Mouse (Mus musculus) ES-E14 (cell line): Measurements from ENCODE around the gene Lbhd1. TPM values are rescaled to one million over a fixed set of nuclear protein-coding genes. Genes with fewer than 3 reads are reported as not detected.
"Not testable (repeated sequence)": the region's sequence is repeated elsewhere in the genome, so short reads cannot be mapped to it uniquely, and the experiment has no call there.

Source experiments
- DNase-seq: peaks from one replicate; pipeline ENCODE4 v3.0.0-alpha.2; 2013; ENCODE audit warnings: low read depth, low spot score
- H3K27ac ChIP-seq: 2 replicates; pipeline ENCODE4 v1.5.1; 2012; ENCODE audit warnings: low read depth, mild to moderate bottlenecking, low read length, moderate library complexity, mixed read lengths; ENCODE audit not compliant: poor library complexity, insufficient read depth, severe bottlenecking
- H3K36me3 ChIP-seq: 2 replicates; pipeline ENCODE4 v1.6.1; 2012; ENCODE audit warnings: mild to moderate bottlenecking, low read length, moderate library complexity, mixed read lengths; ENCODE audit not compliant: control insufficient read depth, poor library complexity, insufficient read depth, severe bottlenecking
- H3K4me1 ChIP-seq, 2 experiments: fragments of 150-350 bp in 1 of 2; sonication (generic) in 1 of 2; 2 replicates each; pipeline ENCODE4 v1.6.1; 2012; ENCODE audit warnings: low read length in 2 of 2, mild to moderate bottlenecking in 1 of 2, mixed read lengths in 1 of 2; ENCODE audit not compliant: control insufficient read depth in 2 of 2, insufficient read depth in 2 of 2, poor library complexity in 1 of 2
- H3K4me3 ChIP-seq, 2 experiments: fragments of 150-350 bp in 1 of 2; sonication (generic) in 1 of 2; 2 replicates each; pipeline ENCODE4 v1.5.1; 2012; ENCODE audit warnings: low read length in 2 of 2, low read depth in 1 of 2, mild to moderate bottlenecking in 1 of 2, mixed read lengths in 1 of 2; ENCODE audit not compliant: insufficient read depth in 1 of 2, poor library complexity in 1 of 2, severe bottlenecking in 1 of 2
- H3K9ac ChIP-seq: 2 replicates; pipeline ENCODE4 v1.6.1; 2012; ENCODE audit warnings: low read depth, mild to moderate bottlenecking, low read length, mixed read lengths; ENCODE audit not compliant: poor library complexity, insufficient read depth, severe bottlenecking
- H3K9me3 ChIP-seq: fragments of 150-350 bp; sonication (generic); 2 replicates; pipeline ENCODE4 v1.6.1; 2012; ENCODE audit warnings: low read depth, mild to moderate bottlenecking, low read length; ENCODE audit not compliant: control insufficient read depth, insufficient read depth
- CHD2 ChIP-seq: IDR thresholded peaks from 2 replicates; pipeline ENCODE4 v1.6.1; 2014; ENCODE audit warnings: mild to moderate bottlenecking, low read depth, low read length, inconsistent platforms
- HCFC1 ChIP-seq: IDR thresholded peaks from 2 replicates; pipeline ENCODE4 v1.6.1; 2012; ENCODE audit warnings: low read length, inconsistent platforms, borderline replicate concordance; ENCODE audit not compliant: insufficient read depth
- MAFK ChIP-seq: IDR thresholded peaks from 2 replicates; pipeline ENCODE4 v1.6.1; 2014; ENCODE audit warnings: mild to moderate bottlenecking, low read depth, low read length, inconsistent platforms; ENCODE audit not compliant: insufficient read depth
- ZC3H11A ChIP-seq: IDR thresholded peaks from 2 replicates; pipeline ENCODE4 v1.6.1; 2012; ENCODE audit warnings: low read depth, mild to moderate bottlenecking, inconsistent platforms, low read length, borderline replicate concordance
- ZNF384 ChIP-seq: IDR thresholded peaks from 2 replicates; pipeline ENCODE4 v1.6.1; 2012; ENCODE audit warnings: low read depth, low read length, inconsistent platforms
- in situ Hi-C, 2 experiments: fragments of 600-800 bp; cut with MboI; formaldehyde crosslinking; loops; one replicate each; pipeline ENCODE4 v1.15.1; 2025; ENCODE audit warnings: low sequenced_read_pairs in 2 of 2, inconsistent platforms in 1 of 2; ENCODE audit not compliant: unreplicated experiment in 2 of 2
- total RNA-seq: library from RNA; depleted of rRNA; stranded (reverse); fragments of 300-350 nt; gene quantifications from 2 replicates; pipeline ENCODE4 v1.2.3, GENCODE M21; 2012

The Lbhd1 gene
- total RNA-seq, 1 experiment, result 14.3 TPM

GRCm38 (mm10) chr19:8870381-8870780 lies 13.2 kb upstream of the Lbhd1 start:
- peak; percentile 80 for TF ChIP-seq ZNF384
- Histone ChIP-seq H3K36me3 (peaks cover 22% of the 10 kb centered on the region), H3K4me3 (peak overlapping the region in 1 of 2 experiments; percentile 91; a peak in 1 of 4 replicates)
- H3K9me3 ChIP-seq, H3K4me1 ChIP-seq, H3K27ac ChIP-seq, DNase-seq, H3K9ac ChIP-seq: not testable (repeated sequence)
- in situ Hi-C loops, result loop anchor here in 1 of 2 experiments (25.0 kb wide), 1 partner anchor 217 kb away; the partner anchor contains the start of gene Scgb1a1

- TF ChIP-seq ZC3H11A (no peak), ZNF384 (no peak), MAFK (no peak), HCFC1 (no peak), CHD2 (no peak)
- peak overlapping the region; percentile 88 for H3K27ac ChIP-seq
- in situ Hi-C loops, result loop anchor here in 1 of 2 experiments (25.0 kb wide), 1 partner anchor 216 kb away; the partner anchor contains the start of gene Scgb1a1
Observed at GRCm38 (mm10) chr19:8870838-8871237, 12.7 kb upstream of the Lbhd1 start.

GRCm38 (mm10) chr19:8871267-8872186 lies 12.0 kb upstream of the Lbhd1 start, which contains the start of gene Ubxn1:
Ubxn1 (plus strand) TSS chr19:8871496.
- Histone ChIP-seq H3K9me3 (no peaks in the 10 kb centered on the region), H3K9ac (peak within 1 kb of the TSS; percentile 98), H3K36me3 (peaks cover 25% of the 10 kb centered on the region), H3K4me1 (no peaks in the 10 kb centered on the region; a peak in 2 of 4 replicates), H3K27ac (peak within 1 kb of the TSS; percentile 88), H3K4me3 (peak within 1 kb of the TSS; percentile 91 to 95)
- peak; percentile 99 for DNase-seq
- in situ Hi-C loops, result loop anchor here in 1 of 2 experiments (25.0 kb wide), 1 partner anchor 216 kb away; the partner anchor contains the start of gene Scgb1a1
- TF ChIP-seq MAFK (no peak), CHD2 (no peak), ZC3H11A (no peak), ZNF384 (0 out of 2 replicates have a peak, but pooled peaks have one; percentile 12), HCFC1 (peak; percentile 83)

More at GRCm38 (mm10) chr19:8870838-8871237, 12.7 kb upstream of the Lbhd1 start:
- Histone ChIP-seq H3K4me1 (no peaks in the 10 kb centered on the region; a peak in 2 of 4 replicates), H3K36me3 (peaks cover 25% of the 10 kb centered on the region), H3K4me3 (peak overlapping the region; percentile 44 to 91), H3K9ac (peak overlapping the region; percentile 77), H3K9me3 (no peaks in the 10 kb centered on the region)
- DNase-seq, result no peak

GRCm38 (mm10) chr19:8872266-8872840 lies 11.2 kb upstream of the Lbhd1 start:
- in situ Hi-C loops, result loop anchor here in 1 of 2 experiments (25.0 kb wide), 1 partner anchor 215 kb away; the partner anchor contains the start of gene Scgb1a1
- Histone ChIP-seq H3K9me3 (no peaks in the 10 kb centered on the region), H3K9ac (peak overlapping the region; percentile 98), H3K4me1 (no peaks in the 10 kb centered on the region; a peak in 2 of 4 replicates), H3K4me3 (peak overlapping the region; percentile 91 to 95), H3K36me3 (peaks cover 25% of the 10 kb centered on the region), H3K27ac (peak overlapping the region; percentile 76)
- TF ChIP-seq HCFC1 (no peak), ZNF384 (no peak), CHD2 (no peak), MAFK (no peak), ZC3H11A (no peak)
- no peak for DNase-seq
